Comparison of ENCODE assay signal across 10 mouse cellular contexts in the genomic region with DNA sequence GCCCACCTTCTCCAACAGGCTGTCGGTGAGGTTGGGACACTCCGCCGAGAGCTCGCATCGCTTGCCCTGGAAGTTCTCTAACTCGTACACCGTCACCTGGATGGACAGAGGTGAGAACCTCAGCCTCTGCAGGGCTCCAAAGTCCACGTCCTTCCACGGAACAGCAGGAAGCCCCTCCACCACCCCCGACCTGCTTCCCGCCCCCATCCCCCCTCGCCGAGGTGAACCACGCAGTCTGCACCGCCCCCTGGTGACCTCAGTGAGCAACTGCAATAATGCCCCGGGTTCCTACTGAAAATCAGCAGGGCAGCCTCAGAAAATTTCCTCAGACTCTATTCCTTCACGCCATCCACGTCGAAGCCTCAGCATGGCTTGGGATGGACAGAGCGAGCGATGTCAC. TPM values are rescaled to one million over a fixed set of nuclear protein-coding genes. Genes with fewer than 3 reads are reported as not detected.
A peak's percentile ranks its signal among the peaks of the same experiment; 100 is the strongest.
DNase-seq lines count a peak whose midpoint lies in the region; ATAC-seq and TF ChIP-seq lines count a peak whose summit lies in the region.
"Had no signal": no experiment of that assay in that cellular context is flagged by ENCODE, and none has a peak within 500 bp of the region (broad histone marks: within the 10 kb centered on the region; RNA-seq: fewer than 3 reads in every experiment).

No protein-coding gene starts in this region.

- no peaks in the 10 kb centered on the region for H3K9me3 ChIP-seq in limb, embryonic 15.5 days

- H3K9ac ChIP-seq in limb, embryonic 15.5 days: no peak overlapping the region

- no peak for TF ChIP-seq CTCF in thymus, adult 2 months (IDR thresholded peaks at IDR 0.05; ENCODE audit: borderline replicate concordance, control insufficient read depth, extremely low read depth, insufficient read depth, low read length, poor library complexity)
- TF ChIP-seq CTCF in small intestine, adult 2 months (IDR thresholded peaks at IDR 0.05; ENCODE audit: extremely low read depth, insufficient read length, insufficient replicate concordance, low read depth, low read length): peak; percentile 46; the same call in 1 of the 2 replicates

- H3K4me1 ChIP-seq in thymus, adult 2 months (replicated peaks; ENCODE audit: control insufficient read depth, insufficient read depth, low read length): no peaks in the 10 kb centered on the region
- H3K4me1 ChIP-seq in limb, embryonic 15.5 days: 0 out of 2 replicates have a peak, but pooled peaks cover 6% of the 10 kb centered on the region
- no peaks in the 10 kb centered on the region for H3K4me1 ChIP-seq in small intestine, adult 2 months (ENCODE audit: control insufficient read depth, insufficient read depth, insufficient read length, low read length)

- 33% methylated on average over 21 of the region's 21 CpGs for whole genome bisulfite sequencing in thymus, adult 2 months
- WGBS in limb, embryonic 15.5 days: 26% methylated on average over 21 of the region's 21 CpGs
- 30% methylated on average over 21 of the region's 21 CpGs for WGBS in small intestine, adult 2 months

- no peak for TF ChIP-seq POLR2A in thymus, adult 2 months (IDR thresholded peaks at IDR 0.05; ENCODE audit: control insufficient read depth, extremely low read depth, insufficient read depth, low read length, poor library complexity)
- TF ChIP-seq POLR2A in small intestine, adult 2 months (IDR thresholded peaks at IDR 0.05; ENCODE audit: low read depth, low read length): no peak

- no peak overlapping the region for H3K27ac ChIP-seq in thymus, adult 2 months (ENCODE audit: control insufficient read depth, insufficient read depth, low read length)
- H3K27ac ChIP-seq in limb, embryonic 15.5 days: no peak overlapping the region
- no peak overlapping the region for H3K27ac ChIP-seq in small intestine, adult 2 months (ENCODE audit: insufficient read depth, low read depth, low read length)

- no peak overlapping the region for H3K4me3 ChIP-seq in thymus, adult 2 months (ENCODE audit: control insufficient read depth, insufficient read depth, low read length)
- no peak overlapping the region for H3K4me3 ChIP-seq in limb, embryonic 15.5 days
- H3K4me3 ChIP-seq in small intestine, adult 2 months (ENCODE audit: low read depth, low read length): no peak overlapping the region

- no peaks in the 10 kb centered on the region for H3K36me3 ChIP-seq in thymus, adult 2 months (ENCODE audit: control insufficient read depth, insufficient read depth, low read length)
- no peaks in the 10 kb centered on the region; the same call in 1 of the 2 replicates for H3K36me3 ChIP-seq in limb, embryonic 15.5 days
- H3K36me3 ChIP-seq in small intestine, adult 2 months (ENCODE audit: control insufficient read depth, insufficient read depth, low read length): no peaks in the 10 kb centered on the region
- H3K36me3 ChIP-seq: G1E had no signal

- H3K4me2 ChIP-seq in limb, embryonic 15.5 days: peak overlapping the region; percentile 30

- ATAC-seq in granulocyte monocyte progenitor cell, adult 5-6 weeks (replicated peaks; ENCODE audit: poor library complexity, severe bottlenecking): peak; percentile 61
- no peak for ATAC-seq in limb, embryonic 15.5 days (ENCODE audit: insufficient number of reproducible peaks, low FRiP score, low TSS enrichment, low read depth)

- H3K27me3 ChIP-seq in thymus, adult 2 months (ENCODE audit: control insufficient read depth, insufficient read depth, low read length): no peaks in the 10 kb centered on the region
- 0 out of 2 replicates have a peak, but pooled peaks cover 4% of the 10 kb centered on the region for H3K27me3 ChIP-seq in limb, embryonic 15.5 days
- no peaks in the 10 kb centered on the region for H3K27me3 ChIP-seq in small intestine, adult 2 months (ENCODE audit: control insufficient read depth, insufficient read depth, low read length)

- DNase-seq in gastrocnemius, postnatal 10 days: peak; percentile 50
- no peak for DNase-seq in gastrocnemius, postnatal 4 days (ENCODE audit: low spot score in 2 of 2)
- DNase-seq in thymus, adult 2 months: peak; percentile 27
- DNase-seq in thymus, adult 18-20 months: no peak
- DNase-seq in right cerebral cortex, adult 18-20 months: no peak

RNA-seq across cellular contexts. Expression of a gene that starts 1.6 kb away (rescaled TPM):
- total RNA-seq in gastrocnemius, postnatal 10 days (2021): 1 to 10 TPM in 1 of 2 experiments, under 1 TPM in 1; 0.68 to 2.0 TPM
- total RNA-seq in gastrocnemius, postnatal 4 days (2021): 1 to 10 TPM; 1.8 to 2.0 TPM
- 2.3 and 4.8 TPM in 2 replicates for polyA plus RNA-seq in thymus, adult 2 months (2012; rRNA removed)
- total RNA-seq in granulocyte monocyte progenitor cell, adult 5-6 weeks (2014; fragmentation: Nextera tagmentation): not detected in 2 replicates
- not detected in 2 replicates for total RNA-seq in granulocyte monocyte progenitor cell, adult 5-6 weeks (2017)
- 1.0 and 1.8 TPM in 2 replicates for polyA plus RNA-seq in limb, embryonic 15.5 days (2015; fragmentation: Nextera tagmentation; extraction: Ambion mirVana)
- 2.7 and 21.0 TPM in 2 replicates for polyA plus RNA-seq in small intestine, adult 2 months (2012; rRNA removed)
- total RNA-seq: G1E had no signal
- polyA plus RNA-seq: G1E had no signal

RNA-seq across cellular contexts. Expression of a gene that starts 9.9 kb away (rescaled TPM):
- total RNA-seq in gastrocnemius, postnatal 10 days (2021): not detected
- not detected for total RNA-seq in gastrocnemius, postnatal 4 days (2021)
- 0.20 TPM in 1 of 2 replicates, not detected in the other for polyA plus RNA-seq in thymus, adult 2 months (2012; rRNA removed)
- not detected in 2 replicates for total RNA-seq in granulocyte monocyte progenitor cell, adult 5-6 weeks (2014; fragmentation: Nextera tagmentation)
- total RNA-seq in granulocyte monocyte progenitor cell, adult 5-6 weeks (2017): not detected in 2 replicates
- polyA plus RNA-seq in limb, embryonic 15.5 days (2015; fragmentation: Nextera tagmentation; extraction: Ambion mirVana): not detected in 2 replicates
- 0.18 TPM in 1 of 2 replicates, not detected in the other for polyA plus RNA-seq in small intestine, adult 2 months (2012; rRNA removed)
- total RNA-seq: G1E had no signal
- polyA plus RNA-seq: G1E; stomach, embryonic 14.5 days had no signal

Comparison
In these comparisons a context has a peak if more than half of its experiments do, and no peak if none do; other contexts are left out.
1. DNase-seq: peak in gastrocnemius, postnatal 10 days (single experiment) and thymus, adult 2 months (single experiment); none in gastrocnemius, postnatal 4 days (0 of 2), thymus, adult 18-20 months (0 of 2) and right cerebral cortex, adult 18-20 months (single experiment).